Mouse (Mus musculus) heart, postnatal 4 days (tissue): ENCODE measurements at regions not wholly inside any gene's neighbourhood (a gene's known extent, or its start where the extent isn't known, plus 50 kb on each side); places are given as distances from the start of the nearest gene placed in this dataset.

ENCODE experiments used
- DNase-seq: peaks from one replicate; pipeline ENCODE4 v3.0.0; 2021
- microRNA-seq, 2 experiments: library from miRNA; unstranded; fragments of <30 nt; microRNA quantifications; one replicate each; pipeline ENCODE4 v1.2.0; 2021 to 2022

DNA sequence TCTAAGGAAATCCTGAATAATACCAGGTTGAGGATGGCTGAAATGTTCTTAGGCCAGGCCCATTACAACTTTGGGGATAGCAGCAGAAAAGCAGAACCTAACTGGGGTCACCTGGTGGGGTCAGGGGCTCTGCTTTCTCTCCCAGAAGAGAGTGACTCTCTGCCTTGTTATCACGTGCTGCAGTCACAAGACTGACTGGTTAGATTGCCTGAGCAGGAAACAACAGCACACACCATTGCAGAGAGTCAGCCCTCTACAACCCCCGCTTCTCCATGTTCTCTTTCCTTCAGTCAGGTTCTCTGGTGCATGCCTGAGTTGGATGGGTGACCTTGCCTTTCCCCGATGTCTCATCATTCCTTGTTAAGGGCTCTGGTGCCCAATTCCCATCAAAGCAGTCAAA, 91.2 kb upstream of the Hsd17b12 start:
- no peak for DNase-seq

DNA sequence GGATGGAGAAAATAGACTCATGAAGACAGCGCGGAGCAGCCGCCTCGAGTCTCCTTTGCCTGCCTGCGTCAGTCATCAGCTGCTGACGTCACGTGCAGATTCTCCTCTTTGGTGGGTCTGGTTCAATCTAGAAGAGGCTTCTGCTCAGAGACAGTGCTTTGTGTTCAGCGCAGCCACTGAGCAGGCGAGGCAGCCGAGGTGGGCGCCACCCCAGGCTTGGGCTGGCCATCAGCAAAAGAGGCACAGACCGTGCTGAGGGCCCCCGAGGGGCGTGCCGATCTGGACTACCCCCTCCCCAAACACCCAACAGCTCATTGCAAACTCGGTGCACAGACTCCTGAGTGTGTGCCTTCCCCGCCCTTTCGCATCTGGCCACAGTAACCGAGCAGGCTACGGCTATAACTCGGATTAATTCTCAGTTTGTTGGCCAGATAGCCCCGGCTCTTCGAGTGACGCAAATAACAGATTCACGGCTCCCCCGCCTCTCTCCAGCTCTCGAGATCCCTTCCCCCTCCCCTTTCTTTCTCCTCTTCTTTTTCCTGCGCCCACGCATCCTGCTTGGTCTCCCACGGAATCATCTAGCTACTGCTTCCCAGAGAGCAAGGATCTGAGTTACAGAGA, 89.2 kb upstream of the Hsd17b12 start:
- DNase-seq, result no peak

DNA sequence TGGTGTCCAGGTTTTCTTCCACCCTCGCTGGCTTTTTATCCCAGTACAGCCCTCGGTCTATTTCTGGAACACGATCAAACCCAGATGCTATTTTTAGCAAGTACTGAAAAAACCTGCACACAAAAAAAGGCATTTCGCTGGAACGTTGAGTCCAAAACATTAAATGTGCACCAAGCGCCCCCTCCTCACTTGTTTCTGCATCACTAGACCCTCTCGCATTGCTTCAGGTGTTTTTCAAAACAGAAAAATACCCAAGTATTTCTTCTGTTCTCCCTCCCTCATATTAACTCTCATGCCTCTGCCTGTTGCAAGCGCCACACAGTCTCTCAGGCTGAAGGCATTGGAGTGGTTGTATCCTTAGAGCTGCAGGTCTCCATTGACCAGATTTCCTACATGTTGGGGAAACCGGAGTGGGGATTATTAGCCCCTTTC, 88.4 kb upstream of the Hsd17b12 start:
- no peak for DNase-seq

DNA sequence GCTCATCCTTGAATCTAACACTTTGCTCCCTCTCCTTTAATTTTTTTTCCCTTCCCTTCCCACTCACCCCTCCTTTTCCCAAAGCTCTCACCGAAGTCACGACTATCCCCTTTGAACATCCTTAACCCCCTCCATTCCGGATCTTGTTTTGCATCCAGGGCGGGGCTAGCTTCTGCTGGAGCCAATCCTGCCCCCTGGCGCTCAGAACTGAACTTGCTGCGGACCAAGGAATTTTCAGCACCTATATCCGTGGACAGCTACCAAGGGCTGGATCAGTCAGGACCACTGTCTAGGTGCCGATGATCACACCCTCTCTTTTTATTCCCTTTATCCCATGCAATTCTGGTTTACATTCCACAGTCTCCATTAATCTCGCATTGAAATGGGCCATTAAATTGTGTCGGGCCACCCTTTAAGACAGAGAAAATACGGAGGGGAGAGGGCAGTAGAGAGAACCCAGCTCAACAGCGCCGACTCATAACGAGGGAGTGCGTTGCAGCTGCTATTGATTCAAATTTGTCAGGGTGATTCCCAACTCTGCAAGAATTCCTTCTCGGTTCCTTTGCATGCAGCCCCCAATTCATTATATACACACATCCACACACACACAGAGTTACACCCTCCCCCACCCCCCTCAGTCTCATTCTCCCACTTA, 87.7 kb upstream of the Hsd17b12 start:
- peak; percentile 90 for DNase-seq

DNA sequence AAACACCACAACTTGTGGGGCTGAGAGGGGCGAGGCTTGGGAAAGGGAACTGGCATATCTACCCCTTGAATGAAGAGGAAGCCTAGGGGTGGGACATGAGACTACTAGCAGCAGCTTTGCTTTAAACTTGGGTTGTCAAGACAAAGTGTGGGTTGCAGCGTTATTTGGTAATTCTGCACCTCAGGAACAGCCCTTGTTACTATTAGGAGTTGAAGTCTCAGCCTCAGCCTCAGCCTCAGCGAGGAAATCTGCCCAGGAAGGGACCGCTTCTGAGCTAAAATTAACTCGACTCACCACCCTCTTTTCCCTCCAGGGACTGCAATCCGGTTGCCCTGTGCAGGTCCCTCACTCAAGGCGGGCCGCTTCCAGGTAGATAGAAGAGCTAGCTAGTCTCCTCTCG, 86.4 kb upstream of the Hsd17b12 start:
- DNase-seq, result no peak

DNA sequence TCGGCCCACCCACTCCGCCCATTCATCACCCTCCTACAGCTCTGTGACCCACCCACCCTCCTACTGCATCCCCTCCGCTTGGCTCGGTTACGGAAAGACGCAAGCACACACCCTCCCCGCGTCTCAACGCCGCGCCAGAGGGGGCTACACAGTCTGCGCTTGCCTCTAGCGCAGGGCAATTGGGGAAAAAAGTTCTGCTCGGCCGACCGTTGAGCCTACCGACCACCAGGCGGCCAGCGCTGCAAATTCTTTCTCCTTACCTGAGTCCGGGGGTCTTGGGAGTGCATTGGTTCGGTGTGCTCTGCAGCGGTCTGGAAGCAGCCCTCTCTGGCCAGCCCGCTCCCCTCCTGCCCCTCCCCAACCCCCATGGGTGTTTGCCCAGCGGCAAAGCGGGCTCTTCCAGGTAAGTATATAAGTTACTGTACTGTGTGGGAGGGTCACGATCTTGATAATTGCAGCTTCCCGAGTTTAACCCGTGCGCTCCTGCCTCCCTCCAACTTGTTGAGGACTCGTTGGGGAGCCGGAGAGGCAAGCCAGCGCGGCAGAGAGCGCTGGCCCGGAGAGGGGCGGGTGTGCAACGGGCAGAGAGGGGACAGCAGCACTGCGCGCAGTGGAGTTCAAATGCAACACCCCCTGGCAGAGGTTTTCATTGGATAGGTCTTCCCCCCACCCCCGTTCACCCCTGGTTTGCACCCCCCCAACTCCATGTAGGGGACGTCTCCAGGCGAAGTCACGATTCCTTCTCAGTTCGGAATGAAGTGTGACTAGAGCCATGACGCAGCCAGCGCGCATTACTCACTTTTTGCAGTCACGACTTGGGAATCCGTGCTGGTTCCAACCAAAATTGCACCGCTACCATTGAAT, 85.5 kb upstream of the Hsd17b12 start:
- DNase-seq, result no peak

DNA sequence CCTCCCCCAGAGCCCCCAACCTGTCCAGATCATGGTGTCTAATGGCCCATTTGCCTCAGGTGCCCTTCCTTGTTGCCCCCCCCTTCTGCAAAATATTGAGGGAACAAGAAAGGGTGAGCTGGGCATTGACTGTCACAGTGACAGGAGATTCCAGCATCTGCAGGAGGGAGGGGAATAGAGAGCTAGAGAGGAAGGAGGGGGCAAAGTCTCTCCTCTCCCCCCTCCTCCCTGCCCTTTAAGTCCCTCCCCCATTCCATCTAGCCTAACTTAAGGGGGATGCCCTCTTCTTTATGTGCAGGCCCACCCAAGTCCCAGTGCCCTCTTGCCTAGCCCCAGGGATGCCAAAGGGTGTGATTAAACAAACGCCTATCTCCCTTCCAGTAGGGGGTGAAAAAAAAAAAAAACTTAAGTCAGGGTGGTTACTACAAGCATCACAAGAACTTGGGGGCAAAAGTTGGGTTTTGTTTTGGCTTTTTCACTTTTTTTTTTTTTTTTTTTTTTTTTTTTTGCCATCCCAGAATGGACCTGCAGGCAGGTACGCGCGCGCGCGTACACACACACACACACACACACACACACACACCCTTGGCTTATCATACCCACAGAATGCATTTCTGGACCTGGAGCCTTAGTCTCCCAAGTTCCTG, 84.8 kb upstream of the Hsd17b12 start:
- DNase-seq, result no peak

DNA sequence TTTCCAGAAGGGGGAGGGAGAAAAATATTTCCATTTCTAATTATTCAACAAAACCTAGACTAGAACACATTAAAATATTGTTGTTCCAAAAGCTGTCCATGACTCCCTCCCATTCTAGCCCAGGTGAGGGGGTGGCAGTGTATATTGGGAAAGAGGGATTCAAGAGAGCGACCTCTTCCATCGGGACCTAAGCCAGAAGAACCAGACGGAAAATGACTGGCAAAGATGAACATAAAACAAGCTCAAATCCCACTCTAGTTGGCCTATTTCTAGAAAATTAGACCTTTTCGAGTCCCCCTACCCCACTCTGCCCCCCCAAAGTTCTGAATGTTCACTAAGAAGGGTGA, 84.3 kb upstream of the Hsd17b12 start:
- DNase-seq, result no peak

DNA sequence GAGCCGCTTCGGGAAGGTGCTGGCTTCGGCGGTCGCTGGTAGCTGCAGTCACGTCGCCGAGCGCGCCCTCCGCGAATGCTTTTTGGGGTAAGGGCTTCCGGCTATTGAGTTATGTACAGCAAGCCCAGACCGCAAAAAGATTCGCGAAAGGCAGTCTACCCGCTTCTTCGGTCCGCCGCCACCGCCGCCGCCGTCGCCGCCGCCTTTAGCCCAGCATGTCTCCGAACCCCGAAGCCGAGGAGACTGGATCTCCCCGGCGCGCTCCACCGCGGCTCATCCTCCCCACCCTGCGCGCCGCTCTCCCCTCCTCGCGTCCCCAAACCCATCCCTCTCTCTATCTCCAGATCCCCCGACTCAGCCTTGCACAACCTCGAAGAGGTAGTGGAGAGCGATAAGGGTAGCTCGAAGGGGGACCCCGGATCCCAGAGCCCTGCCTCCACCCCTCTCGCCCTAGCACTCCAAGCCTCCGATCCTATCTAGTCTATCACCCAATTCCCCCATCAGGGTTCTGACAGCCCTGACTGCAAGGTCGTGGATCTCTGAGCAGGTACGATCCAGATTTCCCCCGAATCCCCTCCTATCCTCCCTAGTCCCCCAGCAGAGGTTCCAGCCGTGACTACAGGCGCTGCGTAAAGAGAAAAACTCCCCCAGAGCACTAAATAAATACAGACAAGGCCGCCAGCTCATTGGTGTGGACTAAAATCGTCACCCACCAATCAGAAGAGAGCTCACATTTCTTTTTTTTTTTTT, 83.7 kb upstream of the Hsd17b12 start:
- DNase-seq, result no peak

DNA sequence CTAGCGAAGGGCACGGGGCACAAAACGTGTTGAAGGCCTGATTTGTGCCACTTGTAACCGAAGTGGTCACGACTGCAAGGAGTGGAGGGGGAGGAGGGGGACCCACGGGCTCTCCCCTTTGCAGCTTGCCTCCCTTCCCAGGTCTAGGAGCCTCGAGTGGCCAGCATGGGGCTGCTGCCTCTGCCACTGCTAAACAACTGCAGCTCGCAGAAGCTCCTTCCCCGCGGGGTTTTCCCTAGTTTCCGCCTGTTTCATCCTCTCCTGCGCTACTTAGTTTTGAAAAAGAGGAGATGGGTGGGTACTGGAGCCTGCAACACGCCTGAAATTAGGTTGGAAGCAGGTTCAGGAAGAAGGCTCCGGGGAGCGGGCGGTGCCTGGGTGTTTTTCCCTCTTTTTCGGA, 82.6 kb upstream of the Hsd17b12 start:
- DNase-seq, result no peak

DNA sequence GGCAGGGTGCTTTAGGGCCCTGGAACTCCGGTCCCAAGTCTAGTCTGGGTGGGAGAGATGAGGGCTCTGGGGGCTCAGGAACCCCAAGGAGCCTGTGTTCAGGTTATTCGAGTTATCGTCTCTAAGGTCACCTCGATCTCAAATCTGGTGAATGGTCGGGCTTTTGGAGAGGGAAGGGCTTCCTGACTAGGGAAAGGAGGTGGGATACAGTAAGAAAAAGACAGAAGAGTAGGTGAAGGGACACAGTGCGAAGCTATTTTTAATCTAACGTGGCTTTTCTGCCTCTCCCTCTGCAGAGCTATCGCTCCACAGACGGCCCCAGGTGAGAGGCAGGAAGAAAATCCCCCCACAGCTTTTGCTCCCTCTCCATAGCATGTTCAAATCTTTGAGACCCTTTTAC, 81.8 kb upstream of the Hsd17b12 start:
- no peak for DNase-seq

DNA sequence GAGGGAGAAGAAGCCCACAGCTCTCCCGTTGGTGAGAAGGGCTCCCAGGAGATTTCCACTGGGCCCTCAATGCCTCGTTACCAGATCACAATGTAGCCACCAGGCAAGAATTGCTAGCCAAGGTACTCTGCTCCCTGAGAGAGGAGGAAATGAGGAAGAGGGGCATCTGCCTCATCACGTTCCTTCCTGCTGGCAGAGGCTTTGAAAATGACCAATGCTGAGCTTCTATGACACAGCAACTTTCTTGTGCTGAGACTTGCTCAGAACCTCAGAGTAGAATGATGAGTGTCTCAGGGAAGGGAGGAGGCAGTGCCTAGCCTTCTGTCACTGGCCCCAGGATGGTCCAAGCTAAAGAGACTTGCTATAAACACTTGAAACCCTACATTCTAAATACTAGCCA, 78.7 kb upstream of the Hsd17b12 start:
- DNase-seq, result no peak

DNA sequence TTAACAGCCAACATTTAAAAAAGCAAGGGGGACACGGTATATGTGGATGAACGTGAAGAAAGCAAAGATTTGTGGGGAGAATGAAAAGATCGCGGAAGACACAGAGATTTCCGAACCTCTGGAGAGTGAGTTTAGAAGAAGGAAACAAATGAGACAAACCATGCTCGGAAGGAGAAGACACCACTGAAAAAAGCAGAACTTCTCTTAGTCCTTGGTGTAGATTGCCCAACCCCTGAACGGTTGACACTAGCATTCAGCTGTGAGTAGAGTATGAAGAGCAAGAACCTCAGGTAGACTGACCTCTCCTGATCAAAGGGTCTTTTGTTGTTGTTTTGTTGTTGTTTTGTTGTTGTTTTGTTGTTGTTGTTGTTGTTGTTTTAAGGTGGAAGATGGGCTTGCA, 75.8 kb upstream of the Hsd17b12 start:
- no peak for DNase-seq

DNA sequence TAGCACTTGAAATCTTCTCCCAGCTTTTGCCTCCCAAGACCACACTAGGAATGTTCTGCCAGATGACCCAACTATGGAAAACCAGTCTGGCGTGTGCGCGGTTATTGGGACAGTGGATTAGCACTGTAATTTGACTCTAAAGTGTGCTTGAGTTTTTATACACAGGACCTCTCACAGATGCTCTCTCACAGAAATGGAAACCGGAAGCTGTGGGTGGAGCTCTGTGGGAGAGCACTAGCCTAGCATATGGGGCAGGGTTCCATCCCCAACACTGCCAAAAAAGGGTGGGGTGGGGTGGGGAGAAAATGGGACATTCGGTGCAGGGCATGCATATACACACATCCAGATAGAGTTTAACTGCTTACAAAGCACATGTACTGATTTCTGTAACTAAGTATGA, 61.7 kb upstream of the Hsd17b12 start:
- no peak for DNase-seq

DNA sequence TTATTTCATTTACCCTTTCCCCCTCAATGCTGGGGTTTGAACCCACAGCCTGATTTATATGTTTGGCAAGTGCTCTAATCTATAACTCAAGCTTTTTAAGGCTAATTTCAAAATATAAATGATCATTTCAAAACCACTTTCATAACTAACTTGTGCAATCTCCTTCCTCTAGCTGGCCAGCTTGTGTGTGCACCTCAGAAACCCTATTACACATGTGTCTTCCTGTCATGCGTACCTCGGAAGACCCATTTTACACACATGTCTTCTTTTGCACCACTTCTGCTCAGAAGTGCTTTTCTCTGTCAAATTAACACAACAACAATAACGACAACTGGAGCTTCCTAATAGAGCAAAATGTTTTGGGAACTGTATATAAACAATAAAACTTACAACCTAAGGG, 59.7 kb upstream of the Hsd17b12 start:
- no peak for DNase-seq

DNA sequence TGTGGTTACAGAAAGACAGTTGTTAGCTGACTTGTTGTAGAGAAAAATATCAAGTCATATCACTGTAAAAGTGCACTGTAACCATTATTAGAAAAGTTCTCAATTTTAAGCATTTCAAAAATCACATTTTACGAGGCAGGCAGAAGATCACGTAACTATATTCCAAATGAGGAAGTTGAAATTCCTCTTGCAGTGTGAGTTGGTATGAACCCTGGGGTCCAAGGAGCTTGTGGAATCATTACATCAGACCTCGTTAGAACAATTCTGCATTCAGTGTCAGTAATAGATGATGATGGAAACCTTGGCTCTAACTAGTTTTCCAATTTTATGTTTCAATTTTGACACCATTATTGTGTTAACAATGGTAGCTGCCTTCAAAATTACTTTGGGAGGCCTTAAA, 57.7 kb upstream of the Hsd17b12 start:
- DNase-seq, result no peak

Small RNA genes in the stretch of these regions (microRNA-seq; reads per million reads assigned to microRNA genes)
- gene Mir129-2 (0 reads per million in 2 experiments), gene Mir129b (0 reads per million in 2 experiments)
